Mouse (Mus musculus) forebrain, embryonic 14.5 days (tissue): ENCODE results near the gene Nr4a1. TPM values are rescaled to one million over a fixed set of nuclear protein-coding genes. Genes with fewer than 3 reads are reported as not detected.
A peak's percentile ranks its signal among the peaks of the same experiment; 100 is the strongest.

Experiments
- ATAC-seq: fragments of 200-750 bp; cut with Nextera tagmentation; 2 replicates; pipeline ENCODE4 v1.8.0; 2017; ENCODE audit warnings: mild to moderate bottlenecking, moderate library complexity
- DNase-seq: peaks from one replicate; pipeline ENCODE4 v3.0.0-alpha.2; 2015; ENCODE audit warnings: low spot score
- H3K27ac ChIP-seq: fragments of 300-500 bp; sonication (generic); 2 replicates; pipeline ENCODE4 v1.5.1; 2014; ENCODE audit warnings: low read depth, mild to moderate bottlenecking, control low read depth, low read length, moderate library complexity
- H3K27me3 ChIP-seq: fragments of 300-500 bp; sonication (generic); replicated peaks from 2 replicates; pipeline ENCODE4 v1.6.1; 2014; ENCODE audit warnings: low read length, control low read depth, mixed read lengths; ENCODE audit not compliant: control insufficient read depth, insufficient read depth
- H3K36me3 ChIP-seq: fragments of 300-500 bp; sonication (generic); 2 replicates; pipeline ENCODE4 v1.6.1; 2014; ENCODE audit warnings: low read length, control low read depth; ENCODE audit not compliant: control insufficient read depth, insufficient read depth
- H3K4me1 ChIP-seq: fragments of 300-500 bp; sonication (generic); 2 replicates; pipeline ENCODE4 v1.6.1; 2014; ENCODE audit warnings: antibody characterized with exemption, low read length, control low read depth; ENCODE audit not compliant: control insufficient read depth, insufficient read depth
- H3K4me2 ChIP-seq: fragments of 300-500 bp; sonication (generic); 2 replicates; pipeline ENCODE4 v1.6.1; 2014; ENCODE audit warnings: mild to moderate bottlenecking, control low read depth, low read length
- H3K4me3 ChIP-seq: fragments of 300-500 bp; sonication (generic); 2 replicates; pipeline ENCODE4 v1.5.1; 2014; ENCODE audit warnings: low read depth, low read length, control low read depth
- H3K9ac ChIP-seq: fragments of 300-500 bp; sonication (generic); 2 replicates; pipeline ENCODE4 v1.6.1; 2014; ENCODE audit warnings: mild to moderate bottlenecking, low read length, control low read depth, moderate library complexity
- H3K9me3 ChIP-seq: fragments of 300-500 bp; sonication (generic); replicated peaks from 2 replicates; pipeline ENCODE4 v1.6.1; 2016; ENCODE audit warnings: low read length, control low read depth, mixed read lengths; ENCODE audit not compliant: control insufficient read depth
- WGBS: fragments of 180-500 bp; shearing (Covaris S2); extraction: QIAGEN DNeasy Blood & Tissue Kit; methylation state at CpG from one replicate; pipeline ENCODE4 v1.1.7; 2014; 5-methylcytosine and 5-hydroxymethylcytosine counted together
- polyA plus RNA-seq: library from polyadenylated mRNA; unstranded; fragments of >200 nt; fragmentation: Nextera tagmentation; extraction: Ambion mirVana; gene quantifications from 2 replicates; pipeline ENCODE4 v1.2.1, GENCODE M21; 2014

The Nr4a1 gene
- polyA plus RNA-seq, 1 experiment from 2014 or later, result 2.1 TPM

GRCm38 (mm10) chr15:101295106-101295505 is 41.0 kb downstream of the Nr4a1 start:
- no peak overlapping the region for H3K9ac ChIP-seq
- H3K4me2 ChIP-seq, result no peak overlapping the region
- ATAC-seq (no peak), DNase-seq (no peak)
- H3K4me1 ChIP-seq, result no peaks in the 10 kb centered on the region
- WGBS, result 82% methylated on average over 7 of the region's 7 CpGs
- no peak overlapping the region for H3K27ac ChIP-seq
- no peak overlapping the region for H3K4me3 ChIP-seq
- peaks cover 24% of the 10 kb centered on the region for H3K36me3 ChIP-seq
- H3K27me3 ChIP-seq, result no peaks in the 10 kb centered on the region
- no peaks in the 10 kb centered on the region for H3K9me3 ChIP-seq

DNA sequence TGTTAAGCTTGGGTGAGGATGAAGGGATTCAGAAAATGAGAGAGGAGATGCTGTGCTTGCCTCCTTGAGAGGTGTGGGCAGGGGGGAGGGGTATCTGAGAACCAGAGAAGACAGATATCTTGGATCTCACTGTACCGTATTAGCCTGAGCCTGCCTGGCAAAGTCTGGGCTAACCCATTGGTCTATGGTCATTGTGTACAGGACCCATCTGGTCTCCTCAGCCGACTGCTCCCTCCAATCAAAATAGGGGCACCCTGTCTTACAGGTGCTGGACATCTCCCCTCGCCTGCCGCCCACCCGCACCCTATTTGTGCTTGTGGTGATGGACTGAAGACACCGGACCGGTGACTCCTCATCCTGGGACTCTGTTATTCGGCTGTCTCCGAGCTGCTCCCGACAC is 41.5 kb downstream of the Nr4a1 start:
- ATAC-seq, result no peak
- WGBS, result 91% methylated on average over 10 of the region's 10 CpGs

GRCm38 (mm10) chr15:101296091-101296490 is 42.0 kb downstream of the Nr4a1 start:
- no peak for DNase-seq
- no peak overlapping the region for H3K9ac ChIP-seq
- H3K4me1 ChIP-seq, result no peaks in the 10 kb centered on the region
- H3K4me2 ChIP-seq, result no peak overlapping the region
- 87% methylated on average over 11 of the region's 11 CpGs for WGBS
- peaks cover 14% of the 10 kb centered on the region for H3K36me3 ChIP-seq
- H3K27ac ChIP-seq, result no peak overlapping the region
- no peak overlapping the region for H3K4me3 ChIP-seq
- no peak for ATAC-seq
- no peaks in the 10 kb centered on the region for H3K9me3 ChIP-seq
- no peaks in the 10 kb centered on the region for H3K27me3 ChIP-seq

More for the DNA sequence above, 41.5 kb downstream of the Nr4a1 start:
- no peaks in the 10 kb centered on the region for H3K27me3 ChIP-seq
- no peak overlapping the region for H3K27ac ChIP-seq
- no peak overlapping the region for H3K4me2 ChIP-seq
- DNase-seq, result no peak
- no peaks in the 10 kb centered on the region for H3K4me1 ChIP-seq
- peaks cover 19% of the 10 kb centered on the region for H3K36me3 ChIP-seq
- H3K9me3 ChIP-seq, result no peaks in the 10 kb centered on the region
- H3K9ac ChIP-seq, result no peak overlapping the region
- H3K4me3 ChIP-seq, result no peak overlapping the region

- WGBS, result 29% methylated on average over 7 of the region's 7 CpGs
- 0 out of 2 replicates have a peak overlapping the region, but pooled peaks have one; percentile 18 for H3K4me2 ChIP-seq
- no peaks in the 10 kb centered on the region for H3K36me3 ChIP-seq
- H3K27me3 ChIP-seq, result no peaks in the 10 kb centered on the region
- H3K9ac ChIP-seq, result no peak overlapping the region
- H3K27ac ChIP-seq, result no peak overlapping the region
- H3K4me3 ChIP-seq, result no peak overlapping the region
- H3K9me3 ChIP-seq, result no peaks in the 10 kb centered on the region
- ATAC-seq (no peak), DNase-seq (no peak)
- H3K4me1 ChIP-seq, result no peaks in the 10 kb centered on the region
Observed at GRCm38 (mm10) chr15:101297988-101298387, 43.9 kb downstream of the Nr4a1 start.

- no peak overlapping the region for H3K4me3 ChIP-seq
- H3K36me3 ChIP-seq, result no peaks in the 10 kb centered on the region
- H3K9me3 ChIP-seq, result no peaks in the 10 kb centered on the region
- 14% methylated on average over 7 of the region's 7 CpGs for WGBS
- no peak overlapping the region for H3K27ac ChIP-seq
- H3K4me2 ChIP-seq, result peak overlapping the region; percentile 18; the same call in 1 of the 2 replicates
- H3K9ac ChIP-seq, result no peak overlapping the region
- DNase-seq (peak; percentile 48), ATAC-seq (no peak)
- H3K4me1 ChIP-seq, result no peaks in the 10 kb centered on the region
- H3K27me3 ChIP-seq, result no peaks in the 10 kb centered on the region
Observed at GRCm38 (mm10) chr15:101298550-101298949, 44.5 kb downstream of the Nr4a1 start.

- no peak overlapping the region for H3K27ac ChIP-seq
- WGBS, result 89% methylated on average over 14 of the region's 14 CpGs
- DNase-seq (no peak), ATAC-seq (no peak)
- no peaks in the 10 kb centered on the region for H3K36me3 ChIP-seq
- no peak overlapping the region for H3K4me2 ChIP-seq
- no peak overlapping the region for H3K9ac ChIP-seq
- no peaks in the 10 kb centered on the region for H3K9me3 ChIP-seq
- no peak overlapping the region for H3K4me3 ChIP-seq
- H3K4me1 ChIP-seq, result no peaks in the 10 kb centered on the region
- no peaks in the 10 kb centered on the region for H3K27me3 ChIP-seq
Observed at GRCm38 (mm10) chr15:101299480-101299960, 45.5 kb downstream of the Nr4a1 start.

DNA sequence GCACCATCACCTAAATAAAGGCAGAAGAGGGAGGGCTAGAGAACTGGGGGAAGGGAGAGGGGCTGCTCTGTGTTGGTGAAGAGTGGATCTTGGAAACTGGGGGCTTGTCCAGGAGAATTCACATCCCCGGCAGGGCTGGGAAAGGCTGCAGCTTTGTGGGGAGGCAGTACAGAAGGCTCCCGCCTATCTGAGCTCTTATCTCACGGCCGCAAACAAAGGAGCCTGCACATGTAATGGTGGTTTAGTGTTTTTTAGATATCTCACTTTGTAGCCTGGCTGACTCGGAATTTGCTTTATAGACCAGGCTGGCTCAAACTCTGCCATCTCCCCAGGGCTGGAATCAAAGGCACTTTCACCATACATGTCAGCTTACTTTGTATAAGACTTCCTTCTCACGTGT is 46.1 kb downstream of the Nr4a1 start:
- Histone ChIP-seq H3K9ac (no peak overlapping the region), H3K4me2 (no peak overlapping the region), H3K36me3 (no peaks in the 10 kb centered on the region), H3K27me3 (no peaks in the 10 kb centered on the region), H3K4me3 (no peak overlapping the region), H3K4me1 (no peaks in the 10 kb centered on the region), H3K9me3 (no peaks in the 10 kb centered on the region), H3K27ac (no peak overlapping the region)
- no peak for ATAC-seq
- WGBS, result 67% methylated on average over 6 of the region's 6 CpGs
- DNase-seq, result no peak

GRCm38 (mm10) chr15:101302201-101302600 is 48.1 kb downstream of the Nr4a1 start:
- H3K4me1 ChIP-seq, result no peaks in the 10 kb centered on the region
- no peak overlapping the region for H3K27ac ChIP-seq
- ATAC-seq, result no peak
- 76% methylated on average over 3 of the region's 3 CpGs for WGBS
- H3K36me3 ChIP-seq, result no peaks in the 10 kb centered on the region
- H3K9ac ChIP-seq, result no peak overlapping the region
- H3K9me3 ChIP-seq, result no peaks in the 10 kb centered on the region
- no peak overlapping the region for H3K4me2 ChIP-seq
- no peak overlapping the region for H3K4me3 ChIP-seq
- H3K27me3 ChIP-seq, result no peaks in the 10 kb centered on the region
- no peak for DNase-seq

DNA sequence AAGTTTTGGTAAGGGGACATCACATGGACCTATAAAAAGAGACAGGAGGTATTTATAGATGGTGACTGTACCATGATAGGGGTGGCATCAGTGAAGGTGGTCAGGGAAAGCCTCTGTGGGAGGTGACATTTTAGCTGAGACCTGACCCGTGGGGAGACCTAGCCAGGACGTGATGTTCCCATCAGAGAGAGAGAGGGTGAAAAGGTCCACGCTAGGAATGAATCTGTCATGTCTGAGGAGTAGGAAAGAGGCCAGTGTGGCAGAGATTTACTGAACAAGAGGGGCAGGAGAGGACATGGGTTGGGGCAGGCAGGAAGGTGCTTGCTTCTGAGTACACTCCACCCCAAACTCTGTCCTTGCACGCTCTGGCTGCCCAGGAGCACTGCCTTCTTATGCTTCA is 49.8 kb downstream of the Nr4a1 start:
- WGBS, result 85% methylated on average over 4 of the region's 4 CpGs
- Histone ChIP-seq H3K36me3 (no peaks in the 10 kb centered on the region), H3K27me3 (no peaks in the 10 kb centered on the region), H3K4me3 (no peak overlapping the region), H3K9ac (no peak overlapping the region), H3K4me2 (no peak overlapping the region), H3K27ac (no peak overlapping the region), H3K4me1 (no peaks in the 10 kb centered on the region; the same call in 1 of the 2 replicates), H3K9me3 (no peaks in the 10 kb centered on the region)
- ATAC-seq, result no peak
- DNase-seq, result no peak
